Mouse (Mus musculus) forebrain, embryonic 13.5 days (tissue): ENCODE results near the gene Zdhhc8. TPM values are rescaled to one million over a fixed set of nuclear protein-coding genes. Genes with fewer than 3 reads are reported as not detected.

ENCODE experiments used
- microRNA counts: library from miRNA; unstranded; fragments of <30 nt; microRNA quantifications from one replicate; lab custom pipeline; 2016
- microRNA-seq: library from miRNA; unstranded; fragments of <30 nt; microRNA quantifications from one replicate; pipeline ENCODE4, GENCODE M21; 2016
- polyA plus RNA-seq: library from polyadenylated mRNA; unstranded; fragments of >200 nt; fragmentation: Nextera tagmentation; extraction: Ambion mirVana; gene quantifications from 2 replicates; pipeline ENCODE4 v1.2.1, GENCODE M21; 2015

Zdhhc8 gene
- polyA plus RNA-seq, 1 experiment from 2014 or later = 7.7 TPM

MicroRNA genes within 50 kb of the gene (microRNA counts, 519-probe panel; counts per million panel counts)
- microRNA mmu-miR-1306 (lab: Ali Mortazavi, UCI) = 177 counts per million, percentile 53 among the panel's probes with 10 or more counts

Small RNAs within 50 kb of the gene (microRNA-seq; reads per million reads assigned to microRNA genes)
- gene Gm24572 = 3.0 reads per million, percentile 4 among the genes with 10 or more reads in this experiment
- 300 reads per million, percentile 65 among the genes with 10 or more reads in this experiment for gene Mir1306

Other genes with a start within 250 kb of the Zdhhc8 start
- 164 and 168 TPM in 2 replicates for gene Dgcr6, start 182.3 kb downstream of the Zdhhc8 start, polyA plus RNA-seq
- gene Prodh, start 144.9 kb downstream of the Zdhhc8 start, polyA plus RNA-seq = 3.7 and 6.3 TPM in 2 replicates
- gene Rtn4r, start 107.5 kb downstream of the Zdhhc8 start, polyA plus RNA-seq = 7.3 and 7.8 TPM in 2 replicates
- 0.13 TPM in 1 of 2 replicates, not detected in the other for gene Ccdc188, start 17.3 kb downstream of the Zdhhc8 start, polyA plus RNA-seq
- 116 and 126 TPM in 2 replicates for gene Trmt2a, start 13.5 kb upstream of the Zdhhc8 start, polyA plus RNA-seq
- 726 and 766 TPM in 2 replicates for gene Ranbp1, start 13.6 kb upstream of the Zdhhc8 start, polyA plus RNA-seq
- gene Gm49776, start 23.2 kb upstream of the Zdhhc8 start, polyA plus RNA-seq = 2.5 and 7.6 TPM in 2 replicates
- 37.7 and 44.0 TPM in 2 replicates for gene Dgcr8, start 54.1 kb upstream of the Zdhhc8 start, polyA plus RNA-seq
- 59.2 and 63.2 TPM in 2 replicates for gene Tango2, start 113.0 kb upstream of the Zdhhc8 start, polyA plus RNA-seq
- gene Arvcf, start 113.0 kb upstream of the Zdhhc8 start, polyA plus RNA-seq = 77.2 and 95.0 TPM in 2 replicates
- 23.4 and 25.1 TPM in 2 replicates for gene Txnrd2, start 191.2 kb upstream of the Zdhhc8 start, polyA plus RNA-seq
- 64.0 and 70.1 TPM in 2 replicates for gene Comt, start 191.7 kb upstream of the Zdhhc8 start, polyA plus RNA-seq